Comparison of ENCODE assay signal across 9 mouse cellular contexts in the genomic region with DNA sequence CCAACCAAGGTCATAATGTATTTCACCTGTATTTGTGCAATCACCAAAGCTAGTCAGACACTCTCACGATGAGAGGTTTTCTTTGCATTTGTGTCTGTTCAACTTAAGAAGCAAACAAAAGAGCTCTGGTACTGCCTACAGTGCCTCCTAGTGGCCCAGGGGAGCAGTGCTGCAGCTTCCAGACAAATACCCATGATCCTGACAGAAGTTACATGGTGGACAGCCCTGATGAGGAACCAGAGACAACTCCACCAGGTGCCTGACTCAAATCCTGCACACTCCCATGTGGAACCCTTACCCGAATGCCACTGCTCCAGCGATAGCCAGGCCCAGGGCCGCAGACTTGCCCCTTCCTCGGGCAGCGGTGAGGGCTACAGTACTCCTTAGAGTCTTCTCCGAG. TPM values are rescaled to one million over a fixed set of nuclear protein-coding genes. Genes with fewer than 3 reads are reported as not detected.
DNase-seq lines count a peak whose midpoint lies in the region; ATAC-seq and TF ChIP-seq lines count a peak whose summit lies in the region.
"Had no signal": no experiment of that assay in that cellular context is flagged by ENCODE, and none has a peak within 500 bp of the region (broad histone marks: within the 10 kb centered on the region; RNA-seq: fewer than 3 reads in every experiment).

No protein-coding gene starts in this region.

- H3K4me2 ChIP-seq in forebrain, embryonic 15.5 days (replicated peaks) = no peak overlapping the region
- H3K4me2 ChIP-seq in lung, postnatal 0 days (replicated peaks; ENCODE audit: low read depth, low read length) = no peak overlapping the region
- H3K4me2 ChIP-seq: liver, embryonic 15.5 days had no signal

- TF ChIP-seq EP300 in lung, postnatal 0 days (IDR thresholded peaks at IDR 0.05) = no peak

- H3K36me3 ChIP-seq in heart, embryonic 10.5 days = peaks cover 63% of the 10 kb centered on the region
- H3K36me3 ChIP-seq in E14TG2a.4 (ENCODE audit: insufficient read depth, low read length) = peaks cover 100% of the 10 kb centered on the region
- peaks cover 33% of the 10 kb centered on the region for H3K36me3 ChIP-seq in forebrain, embryonic 15.5 days
- H3K36me3 ChIP-seq in lung, postnatal 0 days (ENCODE audit: insufficient read depth, low read length) = 0 out of 2 replicates have a peak, but pooled peaks cover 13% of the 10 kb centered on the region
- H3K36me3 ChIP-seq in small intestine, adult 2 months (ENCODE audit: control insufficient read depth, insufficient read depth, low read length) = peaks cover 20% of the 10 kb centered on the region

- peak; percentile 36 to 75 for DNase-seq in heart, adult 18-20 months
- no peak for DNase-seq in heart, embryonic 10.5 days (ENCODE audit: low spot score)
- peak; percentile 48 for DNase-seq in c-Kit-positive CD71-positive TER-119-negative erythroid progenitor cells, embryonic 14.5 days (ENCODE audit: low read depth)
- peak; percentile 60 for DNase-seq in kidney, postnatal 14 days
- peak; percentile 60 for DNase-seq in lung, postnatal 0 days (ENCODE audit: low spot score)

- no peaks in the 10 kb centered on the region for H3K4me1 ChIP-seq in heart, embryonic 10.5 days
- H3K4me1 ChIP-seq in E14TG2a.4 (replicated peaks; ENCODE audit: low read depth, low read length) = peaks cover 34% of the 10 kb centered on the region
- no peaks in the 10 kb centered on the region for H3K4me1 ChIP-seq in forebrain, embryonic 15.5 days
- H3K4me1 ChIP-seq in lung, postnatal 0 days (ENCODE audit: insufficient read depth, low read depth, low read length) = no peaks in the 10 kb centered on the region
- H3K4me1 ChIP-seq in small intestine, adult 2 months (ENCODE audit: control insufficient read depth, insufficient read depth, insufficient read length, low read length) = no peaks in the 10 kb centered on the region

- H3K27ac ChIP-seq in heart, embryonic 10.5 days = no peak overlapping the region
- no peak overlapping the region for H3K27ac ChIP-seq in forebrain, embryonic 15.5 days (replicated peaks)
- no peak overlapping the region for H3K27ac ChIP-seq in lung, postnatal 0 days (ENCODE audit: low read length)
- no peak overlapping the region for H3K27ac ChIP-seq in small intestine, adult 2 months (ENCODE audit: insufficient read depth, low read depth, low read length)
- H3K27ac ChIP-seq: liver, embryonic 15.5 days had no signal

- no peak overlapping the region for H3K9ac ChIP-seq in forebrain, embryonic 15.5 days (replicated peaks)
- H3K9ac ChIP-seq in lung, postnatal 0 days (replicated peaks; ENCODE audit: low read depth) = no peak overlapping the region
- H3K9ac ChIP-seq: liver, embryonic 15.5 days had no signal

- no peaks in the 10 kb centered on the region for H3K27me3 ChIP-seq in heart, embryonic 10.5 days (ENCODE audit: insufficient read depth, poor library complexity, severe bottlenecking)
- no peaks in the 10 kb centered on the region for H3K27me3 ChIP-seq in E14TG2a.4 (ENCODE audit: insufficient read depth, low read length)
- H3K27me3 ChIP-seq in forebrain, embryonic 15.5 days = no peaks in the 10 kb centered on the region
- H3K27me3 ChIP-seq in lung, postnatal 0 days (replicated peaks; ENCODE audit: insufficient read depth, low read length) = no peaks in the 10 kb centered on the region
- H3K27me3 ChIP-seq in small intestine, adult 2 months (ENCODE audit: control insufficient read depth, insufficient read depth, low read length) = no peaks in the 10 kb centered on the region
- H3K27me3 ChIP-seq: liver, embryonic 15.5 days had no signal

- no peak overlapping the region for H3K4me3 ChIP-seq in heart, embryonic 10.5 days
- H3K4me3 ChIP-seq in E14TG2a.4 (replicated peaks; ENCODE audit: low read length) = no peak overlapping the region
- no peak overlapping the region for H3K4me3 ChIP-seq in forebrain, embryonic 15.5 days
- H3K4me3 ChIP-seq in lung, postnatal 0 days (ENCODE audit: low read depth, low read length) = no peak overlapping the region
- H3K4me3 ChIP-seq in small intestine, adult 2 months (ENCODE audit: low read depth, low read length) = no peak overlapping the region
- H3K4me3 ChIP-seq: liver, embryonic 15.5 days had no signal

- WGBS in heart, embryonic 10.5 days = 83% methylated on average over 7 of the region's 7 CpGs
- 79% methylated on average over 7 of the region's 7 CpGs for whole genome bisulfite sequencing in forebrain, embryonic 15.5 days
- WGBS in lung, postnatal 0 days = 79% methylated on average over 7 of the region's 7 CpGs
- whole genome bisulfite sequencing in small intestine, adult 2 months = 82% methylated on average over 7 of the region's 7 CpGs

- H3K9me3 ChIP-seq in heart, embryonic 10.5 days = no peaks in the 10 kb centered on the region
- peaks cover 4% of the 10 kb centered on the region for H3K9me3 ChIP-seq in E14TG2a.4 (ENCODE audit: low read length)
- no peaks in the 10 kb centered on the region for H3K9me3 ChIP-seq in forebrain, embryonic 15.5 days
- no peaks in the 10 kb centered on the region for H3K9me3 ChIP-seq in lung, postnatal 0 days (ENCODE audit: low read length)
- H3K9me3 ChIP-seq: liver, embryonic 15.5 days had no signal

- 0 out of 2 replicates have a peak, but pooled peaks have one; percentile 26 for ATAC-seq in forebrain, embryonic 15.5 days (replicated peaks)
- no peak for ATAC-seq in lung, postnatal 0 days

- no peak for TF ChIP-seq POLR2A in small intestine, adult 2 months (IDR thresholded peaks at IDR 0.05; ENCODE audit: low read depth, low read length)

- TF ChIP-seq CTCF in E14TG2a.4 (conservative IDR thresholded peaks at IDR 0.05; ENCODE audit: low read length) = peak; percentile 97
- TF ChIP-seq CTCF in lung, postnatal 0 days (IDR thresholded peaks at IDR 0.05) = peak; percentile 90
- peak; percentile 83; the same call in 1 of the 2 replicates for TF ChIP-seq CTCF in small intestine, adult 2 months (IDR thresholded peaks at IDR 0.05; ENCODE audit: extremely low read depth, insufficient read length, insufficient replicate concordance, low read depth, low read length)

RNA-seq across cellular contexts. Expression of a gene that starts 17.1 kb away (rescaled TPM):
- total RNA-seq in heart, adult 18-20 months (2021) = 10 to 100 TPM; 15.5 to 17.7 TPM
- 26.6 and 32.2 TPM in 2 replicates for polyA plus RNA-seq in heart, embryonic 10.5 days (2016; fragmentation: Nextera tagmentation; extraction: Ambion mirVana)
- polyA plus RNA-seq in forebrain, embryonic 15.5 days (2015; fragmentation: Nextera tagmentation; extraction: Ambion mirVana) = 22.3 and 25.7 TPM in 2 replicates
- polyA plus RNA-seq in lung, postnatal 0 days (2015; fragmentation: Nextera tagmentation; extraction: Ambion mirVana) = 6.2 TPM in 2 replicates
- polyA plus RNA-seq in small intestine, adult 2 months (2012; rRNA removed) = 8.5 and 13.4 TPM in 2 replicates

RNA-seq across cellular contexts. Expression of a gene that starts 53.5 kb away (rescaled TPM):
- total RNA-seq in heart, adult 18-20 months (2021) = 100 to 1,000 TPM; 201 to 202 TPM
- 325 and 347 TPM in 2 replicates for polyA plus RNA-seq in heart, embryonic 10.5 days (2016; fragmentation: Nextera tagmentation; extraction: Ambion mirVana)
- 450 and 468 TPM in 2 replicates for polyA plus RNA-seq in forebrain, embryonic 15.5 days (2015; fragmentation: Nextera tagmentation; extraction: Ambion mirVana)
- 87.8 and 105 TPM in 2 replicates for polyA plus RNA-seq in lung, postnatal 0 days (2015; fragmentation: Nextera tagmentation; extraction: Ambion mirVana)
- polyA plus RNA-seq in small intestine, adult 2 months (2012; rRNA removed) = 69.9 and 90.0 TPM in 2 replicates
